Mouse (Mus musculus) adrenal gland (tissue): ENCODE measurements around the gene Ctsd.

Source experiments
- intact Hi-C: fragments of 180-260 bp; cut with DNase I; formaldehyde crosslinking; loops from one replicate; pipeline ENCODE4 v1.15.1; 2025

Ctsd gene

DNA sequence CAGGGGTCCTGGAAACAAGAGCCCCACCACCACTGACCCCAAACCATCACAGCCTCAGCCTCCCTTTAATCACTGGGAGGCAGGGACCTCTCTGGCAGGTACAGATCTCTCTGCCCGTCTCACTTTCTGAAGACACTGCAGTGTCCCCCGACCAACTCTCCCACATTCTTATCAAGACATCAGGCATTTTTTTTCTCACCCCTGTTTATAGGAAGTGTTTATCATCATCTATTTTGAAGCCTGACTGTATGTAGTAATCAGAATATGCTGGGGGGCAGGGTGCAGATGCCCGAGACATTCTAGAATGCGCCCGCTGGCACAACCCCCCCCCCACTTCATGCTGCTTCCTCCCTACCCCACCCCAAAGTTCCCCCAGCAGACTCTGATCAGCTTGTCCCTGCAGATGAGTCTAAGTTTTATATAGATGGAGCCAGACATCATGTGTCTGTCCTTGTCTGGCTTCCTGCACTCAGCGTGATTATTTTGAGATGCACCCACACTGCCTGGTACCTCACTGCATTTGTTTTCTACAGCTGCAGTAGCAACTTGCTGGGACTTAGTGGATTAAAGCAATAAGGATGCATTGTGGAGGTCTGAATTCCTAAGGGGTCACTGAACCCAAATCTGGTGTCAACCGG lies 12.4 kb upstream of the Ctsd start:
- intact Hi-C loops, result no loop called here

DNA sequence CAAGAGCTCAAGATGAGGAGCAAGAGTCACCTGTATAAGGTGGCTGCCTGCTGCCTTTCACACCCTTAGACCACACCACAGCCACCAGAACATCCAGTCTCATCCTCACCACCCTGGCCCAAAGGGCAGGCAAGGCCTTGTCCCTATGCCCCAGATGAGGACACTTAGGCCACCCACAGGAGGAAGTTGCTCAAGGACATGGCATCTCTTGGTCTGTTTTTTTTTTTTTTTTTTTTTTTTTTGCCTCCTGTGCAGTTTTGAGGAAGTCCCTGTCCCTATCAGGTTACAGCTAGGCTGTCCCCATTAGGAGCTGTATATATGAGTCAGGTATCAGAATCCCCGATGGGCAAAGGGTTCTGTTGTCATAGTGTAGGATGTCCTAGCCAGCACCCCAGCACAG lies 11.4 kb upstream of the Ctsd start:
- intact Hi-C loops, result no loop called here

DNA sequence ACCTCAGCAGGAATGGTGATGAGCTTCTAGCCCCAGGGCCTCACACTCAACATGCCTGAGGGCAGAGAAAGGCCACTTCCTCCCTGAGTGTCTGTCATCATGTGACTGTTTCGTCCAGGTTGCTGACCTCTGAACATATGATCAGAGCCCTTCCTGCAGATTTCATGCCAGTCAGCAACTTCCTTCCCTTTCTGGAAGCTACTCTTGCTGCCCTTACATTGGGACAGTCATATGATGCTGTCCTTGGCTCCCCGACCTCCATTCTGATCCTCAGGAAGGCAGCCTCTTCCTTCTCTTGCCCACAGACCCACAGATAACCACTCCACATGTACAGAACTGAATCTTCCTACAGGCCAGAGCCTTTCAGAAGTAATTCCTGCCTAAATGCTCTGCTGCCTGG lies 10.2 kb upstream of the Ctsd start:
- intact Hi-C loops, result no loop called here

DNA sequence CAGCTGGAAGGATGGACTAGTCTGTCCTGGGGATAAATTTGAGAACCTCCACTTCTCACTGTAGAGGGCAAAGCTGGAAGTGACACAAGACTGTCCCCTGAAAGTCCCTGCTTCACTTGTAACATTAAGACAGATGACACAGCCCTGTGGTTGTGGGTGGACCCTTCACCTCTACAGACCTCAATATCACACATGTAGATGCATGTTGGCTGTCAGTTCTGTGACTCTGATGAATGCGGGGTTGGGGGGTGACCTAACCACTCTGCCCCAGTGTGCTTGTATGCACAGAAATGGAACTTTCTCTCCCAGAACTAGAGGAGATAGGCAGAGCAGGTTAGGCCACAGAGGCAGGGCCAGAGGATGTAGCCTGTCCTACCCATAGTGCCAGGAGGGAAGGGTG lies 8.8 kb upstream of the Ctsd start:
- intact Hi-C loops, result no loop called here

DNA sequence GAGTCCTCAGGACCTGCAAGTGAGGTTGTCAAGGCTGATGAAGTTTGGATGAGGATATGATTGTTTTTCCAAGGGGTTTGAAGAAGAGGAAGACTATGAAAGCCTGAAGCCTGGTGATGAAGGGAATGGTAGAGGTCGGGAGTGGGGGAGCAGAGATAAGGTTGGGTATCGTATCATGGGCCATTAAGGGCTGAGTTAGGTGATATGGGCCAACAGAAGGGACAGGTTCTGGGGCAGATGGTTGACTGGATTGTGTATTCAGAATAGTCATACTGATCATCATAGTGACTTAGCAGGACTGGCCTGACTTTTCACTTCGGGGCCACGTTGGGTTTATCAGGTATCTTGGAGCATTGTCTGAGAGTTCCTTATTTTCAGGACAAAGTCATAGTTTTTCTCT lies 7.6 kb upstream of the Ctsd start:
- intact Hi-C loops, result no loop called here

DNA sequence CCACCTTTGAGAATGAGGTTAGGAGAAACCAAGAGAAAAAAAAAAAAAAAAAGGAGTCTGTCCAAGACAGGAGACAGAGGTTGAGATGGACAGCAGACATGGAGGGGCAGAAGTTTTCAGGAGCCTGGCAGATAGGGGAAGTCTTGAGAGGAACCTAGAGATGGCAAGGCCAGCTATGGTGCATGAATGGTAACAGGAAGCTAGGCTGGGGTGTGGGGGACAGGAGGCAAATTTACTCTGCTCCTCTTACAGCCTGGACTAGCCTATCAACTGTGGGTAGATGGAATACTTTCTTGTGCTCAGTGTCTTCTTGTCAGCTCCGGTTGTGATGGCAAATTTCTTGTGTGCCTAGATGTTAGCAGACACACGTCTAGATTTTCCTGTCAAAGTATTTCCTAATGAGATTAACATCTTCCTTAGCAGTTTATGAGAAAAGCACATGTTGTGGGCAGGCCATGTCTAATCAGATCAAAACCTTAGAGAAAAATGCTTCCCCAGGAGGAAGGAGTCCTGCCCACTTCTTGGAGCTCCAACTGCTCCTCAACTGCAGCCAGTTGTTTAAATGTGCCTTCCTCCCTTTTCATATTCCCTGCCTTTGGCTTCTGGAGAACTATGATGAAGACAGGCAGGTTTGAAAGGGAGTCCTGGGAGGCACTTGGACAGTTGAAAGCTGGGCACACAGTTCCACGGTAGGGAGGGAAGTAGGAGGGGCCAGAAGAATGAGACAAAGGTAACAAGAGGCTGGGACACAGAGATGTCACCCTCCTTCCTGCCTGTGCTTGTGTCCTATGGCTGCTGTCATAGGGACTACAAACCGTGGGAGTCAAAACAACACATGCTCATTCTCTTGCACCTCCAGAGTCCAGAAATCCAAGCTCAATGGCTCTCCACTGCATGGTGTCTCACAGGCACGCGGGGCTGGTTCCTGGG lies 6.7 kb upstream of the Ctsd start:
- intact Hi-C loops, result no loop called here

DNA sequence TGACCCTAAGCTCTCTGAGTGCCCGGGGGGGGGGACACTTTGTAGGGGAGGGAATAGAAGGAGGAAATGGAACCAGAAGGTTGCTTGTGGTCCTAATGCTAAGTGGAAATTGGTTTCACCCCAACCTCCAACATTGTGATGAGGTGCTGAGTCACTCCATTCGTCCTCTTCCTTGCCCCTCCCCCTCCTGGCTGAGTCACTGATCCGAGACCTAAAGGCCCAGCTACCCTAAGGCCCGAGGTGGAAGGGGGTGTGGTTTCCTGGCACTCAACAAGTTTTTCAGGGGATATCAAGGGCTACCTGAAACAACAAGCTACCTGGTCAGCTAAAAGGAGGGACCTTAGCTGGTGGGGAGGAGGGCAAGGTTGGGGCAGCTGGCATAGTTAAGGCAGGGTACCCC lies 5.4 kb upstream of the Ctsd start:
- intact Hi-C loops, result no loop called here

DNA sequence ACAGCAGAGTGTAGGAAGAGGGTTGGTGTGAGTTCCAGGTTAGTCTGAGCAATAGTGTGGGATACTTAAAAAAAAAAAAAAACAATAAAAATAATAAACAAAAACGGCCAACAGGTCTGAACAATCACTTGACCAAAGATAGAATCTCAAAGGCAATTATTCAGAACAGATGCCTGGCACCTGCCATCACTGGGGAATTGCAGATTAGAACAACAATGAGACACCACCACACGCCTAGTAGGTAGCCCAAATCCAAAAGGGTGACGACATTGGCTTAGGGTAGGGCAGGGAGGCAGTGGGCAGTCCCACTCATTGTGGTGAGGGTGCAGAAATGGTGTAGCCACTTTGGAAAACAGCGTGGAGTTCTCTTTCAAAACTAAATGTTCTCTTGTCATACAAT lies 3.8 kb upstream of the Ctsd start:
- intact Hi-C loops, result no loop called here

DNA sequence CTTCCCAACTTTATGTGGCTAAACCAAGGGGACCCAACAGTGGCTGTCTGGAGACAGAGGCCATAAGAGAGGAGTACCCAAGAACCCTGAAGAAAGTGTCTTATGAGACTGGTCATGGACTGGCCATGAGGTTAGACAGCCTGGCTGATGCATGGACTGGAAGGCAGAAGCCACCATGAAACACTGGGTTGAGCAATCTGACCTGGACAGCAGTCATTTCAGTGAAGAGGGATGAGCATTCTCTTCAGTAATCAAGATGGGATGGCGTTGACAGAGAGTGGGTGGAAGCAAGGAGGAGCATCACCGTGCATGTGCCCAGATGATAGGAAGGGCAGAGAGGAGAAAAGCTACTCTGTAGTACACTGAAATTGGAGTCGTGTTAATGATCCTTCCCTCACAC lies 3.3 kb upstream of the Ctsd start:
- intact Hi-C loops, result no loop called here

DNA sequence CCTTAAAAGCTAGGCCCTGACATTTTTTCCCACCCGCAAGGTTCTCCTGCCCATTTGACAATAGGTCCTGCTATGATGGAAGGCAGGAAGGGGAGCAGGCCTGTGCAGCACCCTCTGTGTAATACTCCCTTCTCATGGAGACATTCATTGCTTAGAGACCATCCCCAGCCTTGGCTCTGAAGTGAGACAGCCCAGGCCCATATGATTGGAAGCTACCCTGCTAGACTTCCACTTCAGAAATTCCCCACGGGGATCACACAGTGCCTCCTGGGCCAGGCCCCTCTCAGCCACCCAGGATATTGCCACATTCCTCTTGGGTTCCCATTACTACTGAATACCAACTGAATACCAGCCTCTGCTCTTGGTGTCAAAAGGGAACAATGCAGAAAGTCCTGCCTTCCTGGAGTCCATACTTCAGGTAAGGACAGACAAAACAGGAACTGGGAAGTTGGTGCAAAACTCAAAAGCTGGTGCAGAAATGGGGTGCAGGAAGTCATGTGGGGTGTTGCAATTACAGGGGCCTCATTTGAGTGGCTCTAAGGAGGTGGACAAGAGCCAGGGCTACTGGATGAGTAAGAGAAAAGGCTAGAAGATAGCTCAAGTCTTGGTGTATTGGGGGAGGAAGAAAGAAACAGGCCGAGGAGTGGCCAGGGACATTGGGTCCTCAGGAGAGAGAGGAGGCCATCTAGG lies 2.3 kb upstream of the Ctsd start:
- intact Hi-C loops, result no loop called here

DNA sequence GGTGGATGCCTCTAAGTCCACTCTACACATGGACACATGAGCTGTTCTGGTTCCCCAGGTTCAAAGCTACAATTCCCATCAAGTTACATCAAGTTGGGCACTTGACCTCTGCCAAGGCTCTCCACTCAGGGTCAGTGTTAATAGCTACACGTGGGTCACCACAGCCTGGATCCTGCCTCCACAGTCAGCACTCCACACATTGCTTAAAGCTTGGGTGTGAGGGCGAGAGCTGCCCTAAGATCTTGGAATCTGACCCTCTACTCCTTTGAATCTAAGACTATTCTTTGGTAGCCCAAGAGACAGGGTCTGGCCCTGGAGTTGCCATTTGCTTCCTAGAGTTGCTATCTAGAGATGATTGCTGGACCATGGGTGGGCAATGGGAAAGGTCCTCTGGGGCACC lies 902 bp upstream of the Ctsd start:
- intact Hi-C loops, result no loop called here

DNA sequence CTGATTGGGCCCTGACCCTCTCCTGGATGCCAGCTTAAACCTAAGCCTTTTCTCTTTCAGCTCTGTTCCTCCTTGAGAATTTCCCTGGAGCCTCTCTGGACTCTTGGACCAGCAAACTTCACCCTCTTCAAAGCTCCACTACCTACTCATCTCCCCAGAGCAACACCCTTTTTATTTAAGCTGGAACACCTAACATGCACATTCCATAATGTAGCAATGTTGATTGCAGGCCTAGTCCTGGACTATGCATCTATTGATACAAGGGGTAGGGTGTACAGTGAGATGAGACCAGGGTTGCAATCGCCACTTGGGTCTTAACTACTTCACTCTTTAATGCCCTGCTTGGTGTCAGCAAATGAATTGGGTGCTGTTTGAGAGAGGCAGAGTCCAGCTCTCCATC lies 360 bp upstream of the Ctsd start:
- intact Hi-C loops, result no loop called here

DNA sequence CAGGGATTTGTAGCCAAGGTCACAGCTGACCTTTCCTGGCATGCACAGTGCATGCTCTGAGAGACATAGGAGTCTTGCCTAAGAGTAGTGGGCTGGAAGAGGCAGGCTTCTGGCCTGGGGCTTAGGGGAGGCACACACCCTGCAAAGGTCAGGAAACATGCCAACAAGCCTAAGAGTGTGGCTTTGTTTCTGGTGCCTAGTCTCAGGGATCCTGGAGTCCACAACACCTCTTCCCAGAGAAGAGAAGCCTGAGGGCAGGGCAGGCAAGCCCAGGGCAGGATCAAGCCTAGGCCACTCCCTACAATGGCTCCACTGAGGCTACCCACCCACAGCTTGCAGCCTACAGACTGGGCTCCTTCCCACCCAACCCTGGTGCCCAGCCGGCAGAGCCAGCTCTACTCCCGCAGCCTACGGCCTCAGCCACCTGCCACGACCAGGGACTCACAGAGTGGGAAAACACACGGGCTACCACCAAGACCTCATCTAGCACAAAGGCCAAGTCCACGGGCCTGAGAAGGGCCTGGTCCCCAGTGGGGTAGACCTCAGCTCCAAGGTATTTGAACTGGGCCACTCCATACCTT lies 1.1 kb downstream of the Ctsd start:
- intact Hi-C loops, result no loop called here

DNA sequence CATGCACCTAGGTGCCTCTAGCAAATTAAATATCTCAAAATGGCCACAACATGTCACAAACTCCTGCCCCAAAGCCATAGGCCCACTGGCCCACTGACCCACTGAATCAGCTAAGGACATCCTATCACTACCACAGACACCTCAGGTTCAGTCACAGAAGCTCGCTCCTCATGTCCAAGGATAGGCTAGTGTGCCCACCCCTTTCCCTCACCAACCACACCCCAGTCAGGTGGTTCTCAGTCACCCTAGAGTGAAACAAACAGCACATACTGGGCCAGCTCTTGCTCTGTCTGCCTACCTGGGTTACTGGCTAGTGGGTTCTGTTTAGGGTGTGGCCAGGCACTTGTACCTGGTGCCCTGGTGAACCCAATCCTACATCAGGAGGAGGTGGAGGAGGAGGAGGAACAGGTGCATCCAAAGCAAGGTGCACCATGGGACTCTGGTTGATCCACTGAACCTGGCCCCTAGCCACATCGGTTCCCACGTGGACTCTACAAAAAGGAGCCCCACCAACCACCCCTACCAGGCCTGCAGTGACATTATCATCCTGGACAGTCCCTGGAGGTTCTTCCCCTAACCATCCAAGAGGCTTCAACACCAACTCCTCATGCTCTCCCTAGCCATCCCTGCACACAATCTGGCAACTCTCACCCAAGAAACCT lies 2.0 kb downstream of the Ctsd start:
- intact Hi-C loops, result no loop called here

DNA sequence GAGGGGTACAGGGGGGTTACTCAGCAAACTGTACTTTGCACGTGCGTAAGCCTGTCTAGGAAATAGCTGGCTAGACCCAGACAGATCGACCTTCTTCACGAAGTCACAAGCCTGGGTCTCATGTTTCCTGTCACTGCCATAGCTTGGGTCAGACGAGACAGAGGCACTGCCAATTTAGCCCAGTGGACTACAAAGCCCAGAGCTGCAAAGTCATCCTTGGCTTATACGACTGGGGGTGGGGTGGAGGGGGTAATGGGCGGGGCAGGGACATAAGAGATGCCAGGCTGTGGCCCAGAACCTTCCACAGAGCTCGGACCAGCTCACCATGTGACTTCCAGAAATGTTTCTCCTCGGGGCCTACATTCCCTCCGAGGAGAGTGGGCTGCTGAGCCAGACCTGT lies 3.5 kb downstream of the Ctsd start:
- intact Hi-C loops, result no loop called here

DNA sequence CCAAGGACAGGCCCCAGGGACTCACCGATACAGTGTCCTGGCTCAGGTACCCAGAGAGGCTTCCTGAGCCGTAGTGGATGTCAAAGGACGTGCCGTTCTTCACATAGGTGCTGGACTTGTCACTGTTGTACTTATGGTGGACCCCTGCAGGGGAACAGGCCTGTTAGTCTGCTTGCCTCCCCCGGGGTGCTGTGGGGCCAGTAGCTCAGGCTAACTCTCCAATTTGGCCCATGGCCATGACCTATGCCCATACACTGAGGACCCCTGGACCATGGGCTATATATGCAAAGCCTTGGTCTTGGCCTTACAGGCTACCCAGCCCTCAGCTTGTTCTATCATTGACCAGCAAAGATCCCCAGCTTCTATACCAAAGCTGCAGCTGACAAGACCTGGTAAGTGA lies 5.3 kb downstream of the Ctsd start, which contains the start of gene Gm49369:
Gene Gm49369 (minus strand): TSS at position 101 of the 400 bp plus-strand sequence.
- intact Hi-C loops, result no loop called here

DNA sequence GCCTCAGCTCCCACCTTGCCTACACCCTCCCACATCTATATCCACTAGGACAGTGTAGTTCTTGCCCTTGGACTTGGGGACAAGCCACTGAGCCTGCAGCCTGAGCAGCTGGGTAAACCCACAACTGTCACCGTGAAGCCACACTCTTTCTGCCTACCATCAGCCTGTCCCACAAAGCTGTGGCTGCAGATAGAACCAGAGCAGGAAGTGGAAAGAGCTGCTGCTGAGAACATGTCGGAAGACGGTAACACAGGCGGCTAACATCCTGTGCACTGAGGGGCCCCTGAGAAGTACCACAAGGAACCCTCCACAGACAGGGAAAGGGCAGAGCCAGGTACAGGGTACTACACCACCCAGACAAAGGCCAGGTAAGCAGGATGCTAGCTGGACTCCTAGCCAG lies 6.7 kb downstream of the Ctsd start:
- intact Hi-C loops, result no loop called here

DNA sequence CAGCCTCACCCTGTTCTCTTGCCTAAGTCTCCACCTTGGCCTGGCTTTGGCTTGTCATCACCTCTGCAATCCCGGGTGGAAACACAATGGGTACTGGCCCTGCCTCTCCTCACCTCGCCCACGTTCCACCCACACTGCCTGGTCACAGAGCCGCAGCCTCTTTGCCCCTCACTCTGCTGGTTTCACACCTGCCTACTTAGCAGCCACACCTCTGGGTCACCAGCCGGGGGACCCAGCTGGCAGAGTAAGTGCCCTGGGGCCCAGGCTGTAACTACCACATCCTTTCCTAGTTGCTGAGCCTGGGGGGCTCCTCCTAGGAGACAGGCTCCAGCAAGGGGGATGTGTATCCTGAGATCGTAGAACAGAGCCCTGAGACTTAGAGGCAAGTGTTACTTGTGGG lies 8.7 kb downstream of the Ctsd start:
- intact Hi-C loops, result no loop called here

DNA sequence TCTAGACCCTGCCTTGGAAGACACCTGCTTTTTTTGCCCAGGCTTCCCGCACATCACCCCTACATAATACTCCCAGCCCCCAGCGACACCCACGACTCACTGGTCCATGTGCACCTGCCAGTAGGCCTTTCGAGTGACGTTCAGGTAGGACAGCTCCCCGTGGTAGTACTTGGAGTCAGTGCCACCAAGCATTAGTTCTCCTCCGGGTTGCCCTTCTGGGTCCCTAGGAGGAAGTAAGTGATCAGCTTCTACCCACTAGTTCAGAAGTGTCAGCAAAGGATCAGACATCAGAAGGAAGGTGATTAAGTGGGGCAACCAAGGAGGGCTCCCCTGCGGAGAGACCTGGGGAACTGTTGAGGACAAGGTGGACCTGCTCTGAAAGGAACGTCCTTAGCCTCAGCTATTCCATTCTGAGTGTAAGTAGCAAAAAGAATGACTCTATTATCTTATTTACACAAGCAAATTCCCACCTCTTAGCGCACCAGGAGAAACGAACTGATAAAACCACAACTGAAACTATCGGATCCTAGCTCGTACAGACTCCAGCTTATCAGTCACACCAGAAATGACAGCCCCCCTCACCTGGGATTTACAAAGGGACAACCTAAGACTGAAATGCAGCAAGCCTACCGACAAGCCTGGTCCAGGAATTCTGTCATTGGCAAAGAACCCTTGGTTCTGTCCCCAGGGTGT lies 10.5 kb downstream of the Ctsd start:
- intact Hi-C loops, result no loop called here

DNA sequence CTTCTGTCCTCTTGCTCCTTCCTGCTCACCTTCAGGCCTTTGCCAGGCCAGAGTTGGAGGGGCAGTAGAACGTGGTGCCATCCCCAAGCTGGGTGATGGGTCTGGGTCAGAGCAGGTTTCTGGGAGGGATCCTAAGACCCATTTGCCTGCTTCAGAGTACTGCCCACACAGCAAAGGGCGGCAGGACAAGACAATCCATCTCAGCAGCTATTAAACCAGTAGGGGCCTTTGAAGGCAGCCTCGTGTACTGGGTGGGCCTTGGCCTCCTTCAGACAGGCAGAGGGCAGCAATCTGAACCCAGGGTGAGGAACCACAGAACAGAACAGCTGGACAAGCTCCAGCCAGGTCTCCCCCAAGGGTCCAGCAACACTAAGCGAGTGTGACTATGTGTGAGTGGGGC lies 11.7 kb downstream of the Ctsd start:
- intact Hi-C loops, result no loop called here

DNA sequence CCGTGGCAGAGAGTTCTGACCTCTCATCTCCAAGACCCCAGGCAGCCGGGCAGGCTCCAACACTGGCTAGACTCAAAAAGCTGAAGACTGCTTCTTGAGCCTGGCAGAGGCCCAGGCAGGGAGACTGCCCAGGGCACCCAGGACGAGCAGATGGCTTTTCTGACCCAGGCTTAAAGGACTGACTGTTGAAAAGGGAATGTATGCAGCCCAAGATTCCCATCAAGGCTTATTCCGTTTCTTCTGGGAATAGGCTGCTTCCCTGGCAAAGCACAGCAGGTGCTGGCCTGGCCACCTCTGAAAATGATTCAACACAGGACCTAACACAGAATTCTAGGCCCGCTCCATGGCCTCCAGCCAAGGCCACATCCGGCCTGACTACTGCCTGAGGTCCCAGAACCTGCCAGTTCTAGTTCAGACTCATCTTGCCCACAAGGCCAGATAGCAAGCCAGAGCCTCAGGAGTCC lies 12.5 kb downstream of the Ctsd start:
- intact Hi-C loops, result no loop called here
